Mouse (Mus musculus): Measurements from ENCODE around the gene Synpo2l. TPM values are rescaled to one million over a fixed set of nuclear protein-coding genes. Genes with fewer than 3 reads are reported as not detected.
A peak's percentile ranks its signal among the peaks of the same experiment; 100 is the strongest.

Gene Synpo2l
- polyA plus RNA-seq, 1 experiment from 2014 or later: 131 TPM

- Histone ChIP-seq H3K9me3 (no peaks in the 10 kb centered on the region), H3K36me3 (peaks cover 47% of the 10 kb centered on the region), H3K9ac (peak overlapping the region; percentile 97), H3K4me3 (peak overlapping the region; percentile 89), H3K4me2 (peak overlapping the region; percentile 87), H3K27ac (replicated peaks) (peak overlapping the region; percentile 50; the same call in 1 of the 2 replicates), H3K27me3 (replicated peaks) (no peaks in the 10 kb centered on the region), H3K4me1 (peaks cover 76% of the 10 kb centered on the region)
- ATAC-seq (ENCODE audit: extremely low read depth, insufficient number of reproducible peaks, low FRiP score, low TSS enrichment): no peak
- 9% methylated on average over 1 of the region's 1 CpGs for whole genome bisulfite sequencing
Measured at GRCm38 (mm10) chr14:20696986-20697385, 28.8 kb upstream of the Synpo2l start.

- peak overlapping the region; percentile 87 for H3K4me2 ChIP-seq
- peaks cover 66% of the 10 kb centered on the region for H3K4me1 ChIP-seq
- peak overlapping the region; percentile 98 for H3K27ac ChIP-seq (replicated peaks)
- H3K36me3 ChIP-seq: peaks cover 57% of the 10 kb centered on the region
- peak overlapping the region; percentile 97 for H3K9ac ChIP-seq
- ATAC-seq (ENCODE audit: extremely low read depth, insufficient number of reproducible peaks, low FRiP score, low TSS enrichment): no peak
- no peaks in the 10 kb centered on the region for H3K27me3 ChIP-seq (replicated peaks)
- H3K4me3 ChIP-seq: peak overlapping the region; percentile 89
- 11% methylated on average over 27 of the region's 27 CpGs for WGBS
- no peaks in the 10 kb centered on the region for H3K9me3 ChIP-seq
Measured at GRCm38 (mm10) chr14:20695761-20696520, 27.8 kb upstream of the Synpo2l start.

- Histone ChIP-seq H3K36me3 (peaks cover 60% of the 10 kb centered on the region), H3K9me3 (no peaks in the 10 kb centered on the region), H3K9ac (peak within 1 kb of the TSS; percentile 97), H3K27ac (replicated peaks) (peak within 1 kb of the TSS; percentile 98), H3K4me1 (peaks cover 58% of the 10 kb centered on the region), H3K4me2 (peak within 1 kb of the TSS; percentile 87), H3K4me3 (peak within 1 kb of the TSS; percentile 89), H3K27me3 (replicated peaks) (no peaks in the 10 kb centered on the region)
- peak; percentile 80 for ATAC-seq (ENCODE audit: extremely low read depth, insufficient number of reproducible peaks, low FRiP score, low TSS enrichment)
- WGBS: under 1% methylated on average over 107 of the region's 111 CpGs
Measured at GRCm38 (mm10) chr14:20694884-20695760, 27.0 kb upstream of the Synpo2l start, which contains the start of gene Fut11. Fut11 (plus strand) TSS chr14:20694968.

- peak; percentile 3; the same call in 1 of the 2 replicates for ATAC-seq (ENCODE audit: extremely low read depth, insufficient number of reproducible peaks, low FRiP score, low TSS enrichment)
- H3K27ac ChIP-seq (replicated peaks): peak overlapping the region; percentile 98
- WGBS: 43% methylated on average over 13 of the region's 13 CpGs
Measured at GRCm38 (mm10) chr14:20694185-20694883, 26.2 kb upstream of the Synpo2l start.

GRCm38 (mm10) chr14:20693589-20694101, 25.5 kb upstream of the Synpo2l start:
- Histone ChIP-seq H3K9me3 (no peaks in the 10 kb centered on the region), H3K9ac (no peak overlapping the region), H3K27ac (replicated peaks) (peak overlapping the region; percentile 98; the same call in 1 of the 2 replicates), H3K36me3 (peaks cover 69% of the 10 kb centered on the region), H3K27me3 (replicated peaks) (no peaks in the 10 kb centered on the region), H3K4me3 (peak overlapping the region; percentile 89; the same call in 1 of the 2 replicates), H3K4me2 (peak overlapping the region; percentile 87; the same call in 1 of the 2 replicates), H3K4me1 (peaks cover 44% of the 10 kb centered on the region)
- no peak for ATAC-seq (ENCODE audit: extremely low read depth, insufficient number of reproducible peaks, low FRiP score, low TSS enrichment)
- WGBS: 77% methylated on average over 10 of the region's 10 CpGs

More at GRCm38 (mm10) chr14:20694185-20694883, 26.2 kb upstream of the Synpo2l start:
- H3K4me3 ChIP-seq: peak overlapping the region; percentile 89
- H3K9me3 ChIP-seq: no peaks in the 10 kb centered on the region
- peak overlapping the region; percentile 97 for H3K9ac ChIP-seq
- H3K4me1 ChIP-seq: peaks cover 51% of the 10 kb centered on the region
- H3K27me3 ChIP-seq (replicated peaks): no peaks in the 10 kb centered on the region
- peaks cover 68% of the 10 kb centered on the region for H3K36me3 ChIP-seq
- peak overlapping the region; percentile 87 for H3K4me2 ChIP-seq

- Histone ChIP-seq H3K4me1 (peaks cover 25% of the 10 kb centered on the region), H3K27me3 (replicated peaks) (no peaks in the 10 kb centered on the region), H3K27ac (replicated peaks) (no peak overlapping the region), H3K4me3 (no peak overlapping the region), H3K9me3 (no peaks in the 10 kb centered on the region), H3K36me3 (peaks cover 77% of the 10 kb centered on the region), H3K4me2 (no peak overlapping the region), H3K9ac (no peak overlapping the region)
- ATAC-seq (ENCODE audit: extremely low read depth, insufficient number of reproducible peaks, low FRiP score, low TSS enrichment): no peak
- WGBS: 78% methylated on average over 6 of the region's 6 CpGs
Measured at GRCm38 (mm10) chr14:20691772-20692171, 23.6 kb upstream of the Synpo2l start.

- no peak overlapping the region for H3K9ac ChIP-seq
- H3K36me3 ChIP-seq: peaks cover 100% of the 10 kb centered on the region
- no peaks in the 10 kb centered on the region for H3K9me3 ChIP-seq
- H3K27me3 ChIP-seq (replicated peaks): no peaks in the 10 kb centered on the region
- no peak for ATAC-seq (ENCODE audit: extremely low read depth, insufficient number of reproducible peaks, low FRiP score, low TSS enrichment)
- no peak overlapping the region for H3K4me3 ChIP-seq
- H3K27ac ChIP-seq (replicated peaks): no peak overlapping the region
- H3K4me1 ChIP-seq: peaks cover 8% of the 10 kb centered on the region
- WGBS: 93% methylated on average over 2 of the region's 2 CpGs
- no peak overlapping the region for H3K4me2 ChIP-seq
Measured at GRCm38 (mm10) chr14:20689009-20689408, 20.9 kb upstream of the Synpo2l start.

GRCm38 (mm10) chr14:20686576-20686975, 18.4 kb upstream of the Synpo2l start:
- Histone ChIP-seq H3K4me3 (no peak overlapping the region), H3K4me1 (peaks cover 12% of the 10 kb centered on the region), H3K36me3 (peaks cover 100% of the 10 kb centered on the region), H3K27me3 (replicated peaks) (no peaks in the 10 kb centered on the region), H3K9ac (no peak overlapping the region), H3K27ac (replicated peaks) (no peak overlapping the region), H3K9me3 (no peaks in the 10 kb centered on the region), H3K4me2 (no peak overlapping the region)
- 93% methylated on average over 3 of the region's 3 CpGs for WGBS
- no peak for ATAC-seq (ENCODE audit: extremely low read depth, insufficient number of reproducible peaks, low FRiP score, low TSS enrichment)

- Histone ChIP-seq H3K4me3 (no peak overlapping the region), H3K27me3 (replicated peaks) (no peaks in the 10 kb centered on the region), H3K4me2 (no peak overlapping the region), H3K36me3 (peaks cover 100% of the 10 kb centered on the region), H3K9me3 (no peaks in the 10 kb centered on the region), H3K4me1 (peaks cover 12% of the 10 kb centered on the region), H3K9ac (no peak overlapping the region), H3K27ac (replicated peaks) (peak overlapping the region; percentile 53)
- ATAC-seq (ENCODE audit: extremely low read depth, insufficient number of reproducible peaks, low FRiP score, low TSS enrichment): no peak
- 32% methylated on average over 3 of the region's 3 CpGs for WGBS
Measured at GRCm38 (mm10) chr14:20682498-20682897, 14.3 kb upstream of the Synpo2l start.

GRCm38 (mm10) chr14:20681742-20682141, 13.6 kb upstream of the Synpo2l start:
- H3K9ac ChIP-seq: no peak overlapping the region
- no peak overlapping the region for H3K4me3 ChIP-seq
- H3K27ac ChIP-seq (replicated peaks): peak overlapping the region; percentile 53; the same call in 1 of the 2 replicates
- ATAC-seq (ENCODE audit: extremely low read depth, insufficient number of reproducible peaks, low FRiP score, low TSS enrichment): no peak
- 87% methylated on average over 2 of the region's 2 CpGs for WGBS
- no peaks in the 10 kb centered on the region for H3K27me3 ChIP-seq (replicated peaks)
- H3K36me3 ChIP-seq: peaks cover 100% of the 10 kb centered on the region
- H3K4me2 ChIP-seq: no peak overlapping the region
- peaks cover 12% of the 10 kb centered on the region for H3K4me1 ChIP-seq
- H3K9me3 ChIP-seq: no peaks in the 10 kb centered on the region
